Mouse (Mus musculus) thymus, postnatal 36 days (tissue): ENCODE results near the gene Cnn1.
"Not testable (repeated sequence)": the region's sequence is repeated elsewhere in the genome, so short reads cannot be mapped to it uniquely, and the experiment has no call there.

Experiments used
- DNase-seq, 2 experiments: peaks; one replicate each; pipeline ENCODE4 v3.0.0; 2022; ENCODE audit warnings: mixed read lengths in 2 of 2

Cnn1 gene

DNA sequence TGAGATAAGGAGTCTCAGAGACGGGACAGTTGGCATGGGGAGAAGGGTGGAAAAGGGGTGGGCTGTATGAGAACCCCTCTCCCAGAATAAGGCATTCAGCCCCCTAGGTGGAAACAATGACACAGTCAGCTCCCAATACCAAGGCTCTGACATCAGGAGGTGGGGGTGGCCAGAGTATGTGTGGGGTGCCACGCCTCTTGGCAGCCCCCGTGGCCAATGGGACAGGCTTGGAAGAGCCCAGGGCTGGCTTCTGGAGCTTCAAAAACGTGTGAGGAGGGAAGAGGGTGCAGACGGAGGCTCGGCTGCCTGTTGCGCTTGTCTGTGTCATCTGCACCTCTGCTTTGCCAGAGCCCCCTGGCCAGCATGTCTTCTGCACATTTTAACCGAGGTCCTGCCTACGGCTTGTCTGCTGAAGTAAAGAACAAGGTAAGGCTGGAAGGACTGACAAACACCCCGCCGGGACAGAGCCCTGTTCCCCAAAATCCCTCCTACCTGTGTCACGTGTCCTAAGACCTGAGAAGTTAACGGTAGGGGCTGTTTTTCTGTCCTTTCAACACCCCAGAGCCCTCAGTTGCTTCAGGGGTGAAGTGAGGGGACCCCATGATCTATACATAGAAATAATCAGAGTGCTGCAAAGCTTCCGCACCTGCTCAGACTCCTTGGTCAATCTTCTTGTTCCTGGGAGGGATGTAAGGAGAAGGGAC is at the start of gene Cnn1:
TSS of gene Cnn1 (plus strand) at position 224 of the 704 bp plus-strand sequence.
- DNase-seq: no peak

DNA sequence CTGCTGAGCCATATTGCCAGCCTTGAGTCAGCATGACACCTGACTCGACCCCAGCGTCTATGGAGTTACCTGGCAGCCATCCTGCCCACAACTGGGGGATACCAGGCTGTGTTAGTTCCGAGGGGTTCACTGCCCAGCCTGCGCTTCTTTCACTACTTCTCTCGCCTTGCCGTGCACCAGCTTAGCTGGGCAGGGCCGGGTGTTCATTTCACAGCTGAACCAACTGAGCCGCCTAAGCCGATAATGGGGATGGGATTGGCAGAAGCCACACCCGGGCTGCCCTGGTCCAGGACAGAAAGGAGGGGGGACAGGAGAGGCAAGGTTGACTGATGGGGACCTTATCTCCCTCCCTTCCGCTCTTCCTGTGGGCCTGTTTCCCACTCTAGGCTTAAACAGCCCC is 49.7 kb upstream of the Cnn1 start:
- no peak for DNase-seq

DNA sequence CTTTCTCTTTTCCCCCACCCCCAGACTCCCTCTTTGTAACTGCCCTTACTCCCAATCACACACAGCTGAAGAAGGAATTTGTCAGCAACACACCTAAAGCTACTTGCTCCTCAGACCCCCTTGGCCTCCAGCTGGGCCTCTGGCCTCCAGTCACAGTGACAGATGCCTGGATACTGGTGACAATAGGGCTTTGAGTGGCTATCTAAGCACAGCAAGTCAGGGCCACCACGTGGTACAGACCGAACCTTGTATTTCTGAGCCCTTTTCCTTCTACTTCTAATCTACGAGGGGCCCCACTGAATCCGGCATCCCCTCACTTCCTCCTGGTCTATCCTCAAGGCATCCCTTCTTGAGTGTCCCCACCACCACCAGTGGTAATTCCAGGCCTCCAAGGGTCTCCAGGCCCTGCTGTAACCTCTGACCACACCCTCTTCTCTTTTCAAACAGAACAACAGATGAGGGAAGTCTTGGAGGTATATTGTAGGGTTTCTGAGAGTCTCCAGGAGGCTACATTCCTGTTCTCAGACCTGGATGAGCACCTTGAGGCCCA is 49.2 kb upstream of the Cnn1 start:
- no peak for DNase-seq

DNA sequence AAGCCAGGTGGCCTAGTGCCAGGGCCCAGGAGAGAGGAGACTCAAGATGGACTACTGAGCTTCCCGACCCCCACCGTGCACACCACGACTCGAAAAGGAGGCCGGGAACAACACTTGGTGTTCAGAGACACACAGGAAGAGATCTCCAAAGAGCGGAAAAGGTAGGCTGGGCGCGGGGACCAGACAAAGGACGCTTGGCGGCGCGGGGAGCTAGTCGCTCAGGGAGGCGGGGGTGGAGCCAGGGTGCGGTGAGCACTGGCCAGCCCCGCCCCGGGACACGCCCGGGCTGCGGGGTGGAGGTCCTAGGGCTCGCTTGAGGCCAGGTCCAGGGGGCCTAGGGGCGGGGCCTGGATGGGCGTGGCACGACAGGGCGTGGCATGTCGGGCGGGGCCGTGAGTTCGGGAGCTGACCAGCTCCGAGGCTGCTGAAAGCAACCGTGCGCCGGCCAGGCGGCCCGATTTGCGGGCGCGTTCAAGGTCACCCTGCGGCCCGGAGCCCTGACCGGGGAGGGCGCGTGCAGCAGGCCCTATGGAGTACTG is 48.6 kb upstream of the Cnn1 start:
- peak; percentile 27 to 56 for DNase-seq

DNA sequence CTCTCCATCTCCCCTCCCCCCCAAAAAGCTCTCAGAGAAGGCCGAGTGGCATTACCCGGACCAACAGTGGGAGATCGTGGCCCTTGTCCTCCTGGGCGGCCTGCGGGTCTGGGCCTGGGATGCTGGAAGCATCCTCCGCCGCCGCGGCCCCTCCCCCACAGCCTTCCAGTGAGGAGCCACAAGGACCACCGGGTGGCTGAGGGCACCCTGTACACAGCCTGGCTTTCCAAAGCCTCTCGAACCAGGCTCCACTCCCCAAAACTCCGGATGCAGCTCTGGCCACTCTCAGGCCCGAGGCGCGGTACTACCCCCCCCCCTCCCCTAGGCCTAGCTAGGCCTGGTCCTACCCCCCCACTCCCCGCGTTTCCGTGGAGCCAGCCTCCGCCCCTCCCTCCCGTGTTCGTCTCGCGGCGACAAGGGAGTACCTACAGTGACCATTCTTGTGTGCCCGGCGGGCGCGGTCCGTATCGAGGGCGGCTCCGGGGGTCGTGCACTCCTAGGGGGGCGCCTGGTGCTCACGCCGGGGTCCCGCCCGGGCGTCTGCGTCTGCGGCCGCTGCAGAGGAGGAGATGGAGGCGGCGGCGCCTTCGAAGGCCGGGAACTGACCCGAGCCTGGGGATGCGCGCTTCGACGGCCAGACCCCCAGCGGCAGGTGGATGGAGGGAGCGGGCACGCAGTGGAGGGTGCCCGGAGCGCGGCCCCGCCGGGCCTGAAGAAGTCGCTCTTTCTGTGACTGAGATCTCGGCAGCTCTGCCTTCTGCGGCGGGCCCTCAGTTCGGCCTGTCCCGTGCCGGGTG is 47.7 kb upstream of the Cnn1 start:
- DNase-seq: peak; percentile 13 to 32

DNA sequence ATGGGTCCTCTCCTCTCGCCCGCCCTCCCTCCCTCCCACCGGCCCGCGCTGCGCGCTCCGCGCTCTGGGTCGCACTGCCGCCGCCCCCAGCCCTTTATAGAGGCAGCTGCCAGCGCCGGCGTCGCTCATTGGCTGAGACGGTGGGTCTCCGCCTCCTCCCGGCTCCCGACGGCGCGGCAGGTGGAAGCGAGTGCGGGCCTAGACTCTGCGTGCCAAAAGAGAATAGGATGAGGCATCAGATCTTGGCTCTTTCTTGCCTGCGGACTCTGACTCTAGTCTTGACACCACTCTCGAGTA is 47.1 kb upstream of the Cnn1 start, which contains the start of gene Elavl3:
TSS of gene Elavl3 (minus strand) at position 66 of the 297 bp plus-strand sequence.
- DNase-seq: peak; percentile 55 to 64

DNA sequence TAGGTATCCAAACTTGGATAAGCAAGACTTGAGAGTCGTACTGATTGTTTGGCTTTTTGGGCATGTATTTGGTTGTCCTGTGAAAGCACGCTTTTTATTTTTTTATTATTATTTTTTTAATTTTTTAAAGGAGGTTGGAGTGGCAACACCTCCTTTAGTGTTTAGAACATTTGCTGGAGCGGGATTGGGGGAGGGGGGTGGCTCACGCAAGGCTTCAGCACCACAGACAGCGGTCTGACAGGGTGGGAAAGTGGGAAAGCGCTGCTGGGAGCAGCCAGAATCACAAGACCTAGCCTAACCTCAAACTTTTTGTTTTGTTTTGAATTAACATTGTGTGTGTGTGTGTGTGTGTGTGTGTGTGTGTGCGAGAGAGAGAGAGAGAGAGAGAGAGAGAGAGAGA is 45.4 kb upstream of the Cnn1 start:
- DNase-seq: no peak

DNA sequence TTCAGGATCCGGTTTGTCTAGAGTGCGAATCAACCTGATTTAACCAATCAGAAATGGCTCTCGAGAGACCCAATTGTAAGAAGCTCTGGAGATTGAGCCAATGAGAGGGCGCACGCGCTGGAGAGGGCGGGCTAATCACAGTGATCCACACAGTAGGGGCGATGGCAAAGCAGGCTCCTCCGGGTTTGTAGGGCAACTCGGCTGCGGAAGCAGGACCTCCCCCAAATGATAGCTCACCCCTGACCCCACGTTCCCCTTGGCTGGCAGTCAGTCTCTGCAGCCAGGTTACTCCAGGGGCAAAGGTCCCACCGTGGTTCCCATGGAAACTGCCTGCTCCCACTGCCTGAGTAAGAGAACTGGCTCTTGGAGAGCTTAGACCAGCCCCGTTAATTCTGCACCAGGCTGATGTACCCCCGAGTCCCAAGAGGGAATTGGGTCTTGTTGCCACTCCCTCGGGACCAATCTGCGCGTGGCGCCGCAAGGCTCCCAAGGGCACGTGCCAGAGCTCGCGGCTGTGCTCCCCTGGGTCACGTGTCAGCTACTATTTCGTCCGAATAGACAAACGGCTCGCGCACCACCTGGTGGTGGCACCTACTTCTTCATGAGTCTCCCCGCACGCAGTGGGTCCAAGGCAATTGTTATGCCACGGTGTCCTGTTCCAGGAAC is 44.5 kb upstream of the Cnn1 start:
- DNase-seq: peak; percentile 75 to 78

DNA sequence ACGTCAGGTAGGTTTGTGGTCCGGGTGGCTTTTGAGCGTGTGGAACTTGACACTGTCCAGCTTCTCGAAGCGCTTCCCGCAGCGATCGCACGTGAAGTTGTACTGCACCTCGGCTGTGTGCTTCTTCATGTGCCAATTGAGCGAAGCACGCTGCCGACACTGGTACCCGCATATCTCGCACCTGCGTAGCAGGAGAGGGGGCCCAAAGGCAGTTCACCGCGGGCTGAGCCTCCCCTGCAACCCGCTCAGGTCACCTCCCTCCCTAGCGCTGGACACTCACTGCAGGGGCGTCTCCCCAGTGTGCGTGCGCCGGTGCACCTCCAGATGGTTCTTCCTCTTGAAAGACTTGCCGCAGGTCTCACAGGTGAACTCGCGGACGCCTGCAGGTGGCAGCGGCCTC is 43.3 kb upstream of the Cnn1 start:
- peak in 1 of 2 experiments; percentile 17 for DNase-seq

DNA sequence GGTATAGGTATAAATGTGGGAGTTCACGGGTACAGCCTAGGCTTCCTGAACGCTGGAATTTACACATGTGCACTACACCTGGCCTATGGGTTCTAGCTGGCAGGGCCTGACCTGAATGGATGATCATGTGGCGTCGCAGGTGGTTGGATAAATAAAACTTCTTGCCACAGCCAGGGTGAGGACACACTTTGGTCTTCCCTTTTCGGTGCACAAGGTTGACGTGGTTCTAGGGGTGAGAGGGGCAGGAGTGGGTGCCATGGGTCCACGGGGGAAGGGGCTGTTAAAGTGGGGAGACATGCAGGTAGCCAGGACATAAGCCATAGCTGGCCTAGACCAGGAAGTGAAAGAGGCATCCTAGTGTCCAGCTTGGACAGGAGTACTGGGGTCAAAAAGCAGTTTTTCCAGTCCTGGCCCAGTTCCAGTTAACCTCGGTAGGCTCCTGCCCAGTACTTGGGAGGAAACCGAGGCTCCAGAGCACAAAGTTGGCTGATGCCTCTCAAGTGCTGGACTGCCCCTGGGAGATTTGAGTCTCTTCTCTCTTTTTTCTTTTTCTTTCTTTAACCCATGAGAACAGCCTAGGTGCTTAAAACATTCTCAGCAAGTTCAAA is 42.6 kb upstream of the Cnn1 start:
- DNase-seq: no peak

DNA sequence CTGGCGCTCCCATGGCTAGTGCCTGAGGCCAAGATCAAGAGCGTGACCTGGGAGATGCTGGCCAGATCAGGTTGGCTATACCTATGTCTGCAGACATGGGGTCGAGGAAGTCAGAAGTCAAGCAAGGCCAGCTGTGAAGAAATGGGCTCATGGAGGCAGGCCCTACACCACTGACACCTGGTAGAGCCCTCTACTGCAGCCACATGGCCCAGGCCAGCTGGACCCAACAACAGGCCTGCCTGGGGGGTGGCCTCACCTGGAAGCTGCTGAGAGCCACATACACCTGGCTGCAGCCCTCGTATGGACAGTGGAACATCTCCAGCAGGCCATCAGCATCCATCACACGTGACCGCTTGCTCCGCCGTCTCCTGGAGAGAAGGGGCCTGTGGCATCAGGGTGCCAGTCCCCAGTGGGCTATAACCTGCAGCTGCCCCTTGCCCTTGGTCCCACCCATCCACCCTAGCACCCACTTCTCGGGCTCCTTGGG is 41.9 kb upstream of the Cnn1 start:
- no peak for DNase-seq

DNA sequence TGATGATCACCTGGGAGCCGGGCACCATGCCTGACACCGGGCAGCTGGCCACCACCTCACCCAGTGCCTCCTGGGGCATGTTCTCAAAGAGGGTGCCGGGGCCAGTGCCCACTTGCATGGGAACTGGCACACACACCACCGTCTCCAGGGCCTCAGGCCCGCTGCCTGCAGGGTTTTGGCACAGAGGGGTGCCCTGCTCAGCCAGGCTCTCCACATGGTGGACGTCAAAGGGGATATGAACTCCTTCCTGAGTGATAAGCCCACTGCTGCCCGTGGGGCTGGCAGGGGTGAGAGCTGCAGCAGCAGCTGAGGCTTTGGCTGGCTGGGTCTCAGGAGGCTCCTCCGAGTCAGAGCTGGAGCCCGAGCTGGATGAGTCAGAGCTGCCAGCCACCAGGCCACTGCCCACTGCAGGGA is 41.0 kb upstream of the Cnn1 start:
- DNase-seq: no peak

DNA sequence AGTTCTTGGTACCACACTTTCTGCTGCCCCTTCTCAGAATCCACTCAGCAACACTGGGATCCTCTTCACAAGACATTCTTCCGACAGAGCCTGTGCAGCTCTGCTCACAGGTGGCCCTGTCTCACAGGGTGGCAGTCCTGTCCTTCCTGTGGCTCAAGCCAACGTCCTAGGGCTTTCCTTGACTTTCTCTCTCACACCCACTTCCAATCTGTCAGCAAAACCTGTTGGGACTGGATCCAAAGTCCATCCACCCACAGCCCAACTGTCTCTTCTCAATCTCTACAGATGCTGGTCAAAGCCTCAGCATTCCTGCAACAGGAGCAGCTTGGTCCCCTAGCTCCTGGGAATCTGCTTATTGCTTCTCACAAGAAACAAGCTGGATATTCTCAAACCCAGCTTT is 37.7 kb upstream of the Cnn1 start:
- no peak for DNase-seq

DNA sequence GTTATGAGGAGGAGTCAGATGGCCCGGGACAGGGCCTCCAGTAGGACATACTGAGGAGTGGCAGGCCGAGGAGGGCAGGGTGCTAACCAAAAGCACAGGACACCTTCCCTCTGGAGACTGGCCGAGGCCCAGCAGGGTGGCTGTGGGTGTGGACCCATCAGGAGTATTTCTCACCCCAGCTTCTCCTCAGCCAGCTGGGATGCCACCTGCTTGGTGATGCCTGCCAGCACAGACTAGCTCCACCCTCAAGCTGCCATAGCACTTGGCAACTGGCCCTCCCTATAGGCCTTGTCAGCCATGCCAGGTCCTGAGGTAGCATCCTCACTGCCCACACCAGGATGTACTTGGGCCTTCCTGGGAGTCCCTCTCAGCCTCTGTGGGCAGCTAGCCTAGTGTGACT is 34.7 kb upstream of the Cnn1 start:
- no peak for DNase-seq

DNA sequence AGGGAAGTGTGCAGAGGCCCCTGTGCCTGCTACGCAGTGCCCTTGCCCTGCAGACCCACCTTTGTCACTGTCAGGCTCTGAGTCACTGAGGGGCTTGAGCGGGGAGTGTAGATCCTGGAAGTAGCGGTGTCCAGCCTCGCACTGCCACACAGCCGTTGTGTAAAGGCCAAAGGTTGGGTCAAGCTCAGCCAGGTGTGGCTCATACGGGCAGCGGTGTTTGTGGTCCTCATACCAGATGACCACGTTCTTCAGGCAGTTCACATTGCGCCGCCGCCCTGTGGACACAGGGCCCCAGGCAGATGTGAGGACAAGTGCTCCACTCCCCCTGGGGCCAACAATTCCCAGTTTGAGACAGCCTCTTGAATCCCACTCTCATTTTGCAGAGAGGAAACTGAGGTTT is 33.4 kb upstream of the Cnn1 start:
- no peak for DNase-seq

DNA sequence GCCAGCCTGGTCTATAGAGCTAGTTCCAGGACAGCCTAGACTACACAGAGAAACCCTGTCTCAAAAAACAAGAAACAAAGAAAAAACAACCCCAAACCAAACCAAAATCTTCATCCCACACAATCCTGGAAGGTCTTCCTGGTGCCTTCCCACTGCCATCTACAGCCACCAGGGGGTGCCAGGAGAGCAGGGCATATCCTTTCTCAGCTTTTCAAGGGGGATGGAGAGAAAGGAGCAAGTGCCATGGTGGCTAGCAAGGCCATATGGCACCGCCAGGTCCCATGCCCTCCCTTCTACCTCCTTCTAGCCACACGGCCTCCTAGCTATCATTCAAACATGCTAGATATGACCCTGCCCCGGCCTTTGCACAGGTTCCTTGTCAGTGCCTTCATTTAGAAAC is 32.6 kb upstream of the Cnn1 start:
- DNase-seq: peak; percentile 64 to 65

DNA sequence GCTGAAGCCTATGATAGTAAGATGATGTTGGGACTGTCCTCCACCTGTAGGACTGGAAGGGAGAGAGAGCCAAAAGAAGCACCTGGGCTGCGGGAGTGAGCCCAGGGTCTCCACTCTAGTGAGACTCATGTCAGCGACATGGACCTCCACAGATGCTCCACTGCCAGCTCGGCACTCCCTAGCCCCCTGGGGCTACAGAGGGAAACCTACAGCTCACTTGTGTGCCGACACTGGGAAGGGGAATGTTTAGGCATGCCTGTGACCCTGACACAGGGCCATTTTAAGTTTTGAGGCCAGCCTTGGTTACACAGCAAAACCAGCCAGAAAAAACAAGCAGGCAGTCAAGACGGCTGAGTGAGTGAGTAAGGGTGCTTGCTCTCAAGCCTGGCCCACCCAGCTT is 31.8 kb upstream of the Cnn1 start:
- no peak for DNase-seq

DNA sequence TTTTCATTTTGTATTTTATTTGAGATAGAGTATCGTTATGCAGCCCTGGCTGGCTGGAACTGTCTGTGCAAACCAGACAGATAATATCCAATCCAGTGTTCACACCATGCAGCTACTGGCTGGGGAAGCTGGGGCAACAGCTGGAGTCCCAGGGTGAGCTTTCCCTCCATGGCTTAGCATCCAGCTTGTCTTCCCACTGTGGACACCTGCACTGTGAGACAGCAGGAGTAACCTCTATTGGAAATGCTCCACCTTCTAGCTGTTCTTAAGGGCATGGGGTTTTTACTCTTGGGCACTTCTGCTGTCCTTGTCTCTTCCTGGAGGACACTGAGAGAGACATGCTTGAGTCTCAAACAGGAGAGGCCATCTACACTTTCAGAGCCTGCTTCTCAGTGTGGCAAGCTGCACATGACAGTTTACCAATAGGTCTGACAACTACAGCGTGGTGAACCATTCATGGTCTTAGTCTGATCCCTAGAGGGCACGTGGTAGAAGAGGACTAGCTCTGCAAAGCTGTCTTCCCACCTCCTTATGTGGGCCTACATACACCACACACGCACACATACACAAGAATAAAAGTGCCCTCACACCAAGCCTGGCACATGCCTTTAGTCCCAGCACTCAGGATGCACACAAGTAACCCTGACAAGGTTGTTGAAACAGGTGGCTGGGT is 29.0 kb upstream of the Cnn1 start:
- DNase-seq: no peak

DNA sequence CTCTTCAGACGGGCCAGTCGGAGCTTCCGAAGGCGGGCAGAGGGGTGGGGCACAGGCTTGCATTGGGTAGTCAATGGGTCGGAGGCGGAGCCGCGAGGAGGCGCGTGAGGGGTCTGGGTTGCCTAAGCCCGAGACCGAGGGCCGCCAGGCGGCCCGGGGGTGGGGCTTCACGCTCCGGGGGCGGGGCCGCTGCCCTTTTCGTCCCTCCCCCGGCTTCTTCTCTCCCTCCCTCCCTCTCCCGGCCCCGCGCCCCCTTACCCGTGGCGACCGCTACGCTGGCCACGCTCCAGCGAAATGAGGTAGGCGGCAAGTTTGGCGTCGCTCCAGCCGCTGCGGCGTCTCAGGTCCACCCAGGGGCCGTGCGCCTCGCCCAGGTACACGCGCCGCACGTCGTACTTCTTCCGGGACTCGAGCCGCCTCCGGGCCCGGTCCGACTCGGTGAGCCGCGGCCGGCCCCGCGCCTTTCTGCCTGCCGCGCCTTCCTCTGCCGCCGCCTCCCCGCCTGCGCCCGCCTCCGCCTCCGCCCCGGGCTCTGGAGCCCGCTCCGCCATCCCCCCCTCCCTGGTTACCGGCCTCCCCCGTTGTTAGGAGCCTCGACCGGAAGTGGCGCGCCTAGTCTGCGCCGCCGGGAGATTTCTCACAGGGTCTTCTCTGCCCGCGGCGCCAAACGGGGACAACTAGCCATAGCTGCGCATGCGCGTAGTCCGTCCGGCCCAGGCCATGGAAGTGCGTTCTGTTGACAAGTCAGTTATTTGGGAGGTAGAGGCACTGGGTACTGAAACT is 28.0 kb upstream of the Cnn1 start, which contains the start of the genes Gm49318 and Zfp653:
TSS of gene Gm49318 (minus strand) at position 469 of the 783 bp plus-strand sequence.
TSS of gene Zfp653 (minus strand) at position 586 of the 783 bp plus-strand sequence.
- peak; percentile 95 to 97 for DNase-seq

DNA sequence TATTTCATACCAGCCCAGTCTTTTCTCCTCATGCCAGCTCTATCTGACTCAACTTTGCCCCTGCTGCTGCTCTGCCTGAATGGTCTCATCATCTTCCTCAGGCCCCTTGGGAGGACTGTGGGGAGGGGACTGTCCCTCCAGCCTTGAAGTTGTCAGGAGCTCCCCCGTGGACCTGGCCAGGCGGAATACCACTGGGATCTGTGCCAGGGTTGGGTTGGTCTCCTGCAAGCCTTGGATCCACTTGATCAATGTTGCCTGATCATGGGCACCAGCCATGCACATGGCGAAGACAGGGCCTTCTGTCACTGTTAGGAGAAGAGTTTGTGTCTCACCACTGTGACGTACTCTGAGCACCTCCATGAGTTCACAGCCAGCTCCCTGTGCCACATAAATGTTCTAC is 26.7 kb upstream of the Cnn1 start:
- peak in 1 of 2 experiments; percentile 16 for DNase-seq

DNA sequence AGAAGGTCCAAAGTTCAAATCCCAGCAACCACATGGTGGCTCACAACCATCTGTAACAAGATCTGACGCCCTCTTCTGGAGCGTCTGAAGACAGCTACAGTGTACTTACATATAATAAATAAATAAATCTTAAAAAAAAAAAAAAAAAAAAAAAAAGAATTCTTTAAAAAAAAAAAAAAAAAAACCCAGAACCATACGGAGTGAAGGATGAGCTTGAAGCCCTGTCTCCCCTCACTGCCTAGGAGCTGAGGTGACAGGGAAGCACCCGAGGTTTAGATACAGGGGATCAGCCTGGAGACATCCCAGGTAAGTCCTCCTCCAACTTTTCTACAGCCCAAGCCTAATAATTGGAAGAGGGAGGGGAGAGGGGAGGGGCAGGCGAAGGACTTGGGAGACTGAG is 23.2 kb upstream of the Cnn1 start:
- not testable (repeated sequence) for DNase-seq
